Mouse (Mus musculus): ENCODE data around the gene Myo9b.

Gene Myo9b

GRCm38 (mm10) chr8:71406099-71407015 lies 133.8 kb downstream of the Myo9b start:
- in situ Hi-C loops (cut with MboI; ENCODE audit: low sequenced_read_pairs): no loop called here

GRCm38 (mm10) chr8:71407441-71407840 lies 134.9 kb downstream of the Myo9b start:
- in situ Hi-C loops (cut with MboI; ENCODE audit: low sequenced_read_pairs): no loop called here

GRCm38 (mm10) chr8:71408231-71408630 lies 135.7 kb downstream of the Myo9b start:
- in situ Hi-C loops (cut with MboI; ENCODE audit: low sequenced_read_pairs): no loop called here
